Mouse (Mus musculus) Patski (cell line): ENCODE data around the gene 4921517D22Rik. TPM values are rescaled to one million over a fixed set of nuclear protein-coding genes. Genes with fewer than 3 reads are reported as not detected.

Experiments used
- ATAC-seq: fragments of 100-300 bp; one replicate; pipeline ENCODE4 v1.8.0; 2021
- CTCF ChIA-PET: fragments of 350-600 bp; sonication (Branson Sonifier 250); formaldehyde crosslinking; loops from one replicate; lab custom pipeline; 2022; ENCODE audit warnings: inconsistent platforms; lab: Charles Lee
- POLR2A ChIA-PET: fragments of 350-600 bp; sonication (Branson Sonifier 250); formaldehyde crosslinking; loops from one replicate; lab custom pipeline; 2022; ENCODE audit warnings: antibody characterized with exemption, inconsistent platforms; lab: Charles Lee
- DNase-seq: peaks from one replicate; pipeline ENCODE4 v3.0.0-alpha.2; 2011; ENCODE audit warnings: low read depth, low spot score
- H3K27me3 ChIP-seq: fragments of 371-371 bp; one replicate; pipeline ENCODE4 v1.5.1; 2021
- CTCF ChIP-seq: fragments of 100-300 bp; IDR thresholded peaks from one replicate; pipeline ENCODE4 v1.5.1; 2021
- in situ Hi-C: fragments of 300-500 bp; cut with MboI; formaldehyde crosslinking; loops from 3 replicates; pipeline ENCODE4 v1.11.1; 2018; ENCODE audit warnings: low pct_unique_long_range_greater_than_20kb, mixed read lengths
- polyA plus RNA-seq: library from polyadenylated mRNA; unstranded; gene quantifications from one replicate; pipeline ENCODE4 v1.2.3, GENCODE M21; 2021

The 4921517D22Rik gene
- polyA plus RNA-seq, 1 experiment from 2014 or later: not detected

- ChIA-PET POLR2A (no interaction called here), CTCF (interaction anchor here (1.5 kb wide), 1 partner anchor 10 kb away, joined by 3 read pairs; no protein-coding TSS in a partner anchor)
- DNase-seq (no peak), ATAC-seq (no peak)
- peaks cover 8% of the 10 kb centered on the region for H3K27me3 ChIP-seq
- in situ Hi-C loops: no loop called here
- TF ChIP-seq CTCF: no peak
Measured at GRCm38 (mm10) chr13:59699131-59699530, 5.2 kb upstream of the 4921517D22Rik start.

DNA sequence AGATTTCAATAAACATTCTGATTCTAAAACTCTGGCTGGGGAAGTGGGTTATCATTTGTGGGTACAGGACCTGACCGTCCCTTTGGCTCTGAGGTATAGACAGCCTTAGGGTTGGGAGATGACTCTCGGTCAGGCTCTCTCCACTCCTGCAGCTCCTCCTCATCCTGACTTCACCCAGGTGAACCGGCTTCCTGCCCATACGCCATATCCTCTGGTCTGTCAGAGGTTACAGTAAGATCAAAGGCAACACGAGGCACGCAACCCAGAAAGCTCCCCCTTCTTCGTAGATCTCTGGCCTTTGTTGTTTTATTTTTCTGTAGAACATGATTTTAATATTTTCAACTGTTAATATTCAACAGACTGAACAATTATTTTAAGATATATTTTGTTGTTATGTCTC is 1.9 kb upstream of the 4921517D22Rik start:
- CTCF ChIA-PET: interaction anchor here (1.0 kb wide), 1 partner anchor 11 kb away, joined by 3 read pairs; no protein-coding TSS in a partner anchor
- no peaks in the 10 kb centered on the region for H3K27me3 ChIP-seq
- ATAC-seq (no peak), DNase-seq (no peak)
- no peak for TF ChIP-seq CTCF
- POLR2A ChIA-PET: no interaction called here
- in situ Hi-C loops: no loop called here

- TF ChIP-seq CTCF: no peak
- ChIA-PET CTCF (no interaction called here), POLR2A (no interaction called here)
- DNase-seq: no peak
- ATAC-seq: no peak
- H3K27me3 ChIP-seq: no peaks in the 10 kb centered on the region
- in situ Hi-C loops: no loop called here
Measured at GRCm38 (mm10) chr13:59691478-59691877, 2.4 kb downstream of the 4921517D22Rik start.

- POLR2A ChIA-PET: no interaction called here
- in situ Hi-C loops: no loop called here
- no peak for ATAC-seq
- H3K27me3 ChIP-seq: no peaks in the 10 kb centered on the region
- CTCF ChIA-PET: interaction anchor here (1.4 kb wide), 1 partner anchor 10 kb away, joined by 3 read pairs; no protein-coding TSS in a partner anchor
- TF ChIP-seq CTCF: no peak
- DNase-seq: no peak
Measured at GRCm38 (mm10) chr13:59690576-59690975, 3.3 kb downstream of the 4921517D22Rik start.

DNA sequence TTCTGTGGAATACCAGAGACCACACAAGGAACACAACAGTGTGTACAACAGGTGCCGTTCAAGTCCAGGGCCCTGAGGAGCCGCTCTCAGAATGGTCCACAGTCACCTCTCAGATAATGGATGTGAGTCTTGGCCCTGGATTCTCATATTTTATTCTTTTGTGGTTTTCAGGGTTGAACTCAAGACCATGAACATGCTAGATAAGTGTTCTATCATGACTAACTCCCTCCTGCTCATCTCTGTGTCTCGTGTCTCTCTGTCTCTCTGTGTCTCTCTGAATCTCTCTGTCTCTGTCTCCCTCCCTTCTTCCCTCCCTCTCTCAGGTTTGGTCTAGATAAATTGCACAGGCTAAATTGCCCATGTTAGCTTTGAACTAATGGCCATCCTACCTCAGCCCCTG is 4.1 kb downstream of the 4921517D22Rik start:
- POLR2A ChIA-PET: no interaction called here
- no peak for TF ChIP-seq CTCF
- CTCF ChIA-PET: interaction anchor here (1.2 to 1.4 kb wide), 2 partner anchors 9 kb away, joined by 3 read pairs; no protein-coding TSS in a partner anchor
- DNase-seq (no peak), ATAC-seq (no peak)
- in situ Hi-C loops: no loop called here
- no peaks in the 10 kb centered on the region for H3K27me3 ChIP-seq

- DNase-seq (no peak), ATAC-seq (no peak)
- ChIA-PET POLR2A (no interaction called here), CTCF (interaction anchor here (1.2 to 1.7 kb wide), 2 partner anchors 10 to 12 kb away, joined by 3 read pairs; no protein-coding TSS in a partner anchor)
- in situ Hi-C loops: no loop called here
- H3K27me3 ChIP-seq: no peaks in the 10 kb centered on the region
- TF ChIP-seq CTCF: no peak
Measured at GRCm38 (mm10) chr13:59689313-59689712, 4.6 kb downstream of the 4921517D22Rik start.

GRCm38 (mm10) chr13:59688338-59688770 is 5.6 kb downstream of the 4921517D22Rik start:
- no peak for DNase-seq
- H3K27me3 ChIP-seq: no peaks in the 10 kb centered on the region
- peak; percentile 42 for TF ChIP-seq CTCF
- ChIA-PET POLR2A (no interaction called here), CTCF (interaction anchor here (0.9 to 2.0 kb wide), 3 partner anchors 9 to 13 kb away, joined by 3 to 8 read pairs (median 3); no protein-coding TSS in a partner anchor)
- ATAC-seq: no peak
- in situ Hi-C loops: no loop called here

- no peak for TF ChIP-seq CTCF
- ChIA-PET CTCF (no interaction called here), POLR2A (no interaction called here)
- no peak for ATAC-seq
- H3K27me3 ChIP-seq: no peaks in the 10 kb centered on the region
- in situ Hi-C loops: no loop called here
- no peak for DNase-seq
Measured at GRCm38 (mm10) chr13:59685236-59685635, 8.7 kb downstream of the 4921517D22Rik start.

- in situ Hi-C loops: no loop called here
- CTCF ChIA-PET: interaction anchor here (1.4 kb wide), 1 partner anchor 11 kb away, joined by 3 read pairs; the partner anchor contains the start of gene 4921517D22Rik
Measured at GRCm38 (mm10) chr13:59682629-59683028, 11.3 kb downstream of the 4921517D22Rik start.

DNA sequence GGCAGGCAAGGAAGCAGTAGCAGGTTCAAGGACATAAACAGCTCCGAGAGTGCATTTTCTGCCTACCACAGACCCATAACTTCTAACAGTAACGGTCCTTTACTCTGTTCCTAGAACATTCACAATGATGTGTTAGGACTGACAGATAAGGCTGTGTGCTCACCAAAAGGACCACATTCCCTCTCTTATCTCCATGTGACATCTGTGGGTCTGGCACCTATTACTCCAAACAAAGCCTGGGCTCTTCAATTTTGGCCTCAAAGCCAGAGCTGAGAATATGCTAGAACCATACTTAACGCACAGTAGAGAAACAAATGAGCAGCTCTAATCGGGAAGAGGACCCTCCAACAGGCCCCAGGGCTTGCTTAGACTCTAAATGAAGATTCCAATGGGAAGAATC is 14.0 kb downstream of the 4921517D22Rik start:
- in situ Hi-C loops: no loop called here
- no peaks in the 10 kb centered on the region for H3K27me3 ChIP-seq
- CTCF ChIA-PET: interaction anchor here (1.1 to 2.0 kb wide), 3 partner anchors 8 to 47 kb away, joined by 3 to 8 read pairs (median 3); no protein-coding TSS in a partner anchor
- TF ChIP-seq CTCF: no peak
- POLR2A ChIA-PET: interaction anchor here (1.1 kb wide), 1 partner anchor 94 kb away, joined by 4 read pairs; no protein-coding TSS in a partner anchor
- no peak for ATAC-seq
- DNase-seq: no peak

More at GRCm38 (mm10) chr13:59682629-59683028, 11.3 kb downstream of the 4921517D22Rik start:
- DNase-seq: no peak
- no peak for TF ChIP-seq CTCF
- POLR2A ChIA-PET: no interaction called here
- ATAC-seq: no peak
- no peaks in the 10 kb centered on the region for H3K27me3 ChIP-seq

DNA sequence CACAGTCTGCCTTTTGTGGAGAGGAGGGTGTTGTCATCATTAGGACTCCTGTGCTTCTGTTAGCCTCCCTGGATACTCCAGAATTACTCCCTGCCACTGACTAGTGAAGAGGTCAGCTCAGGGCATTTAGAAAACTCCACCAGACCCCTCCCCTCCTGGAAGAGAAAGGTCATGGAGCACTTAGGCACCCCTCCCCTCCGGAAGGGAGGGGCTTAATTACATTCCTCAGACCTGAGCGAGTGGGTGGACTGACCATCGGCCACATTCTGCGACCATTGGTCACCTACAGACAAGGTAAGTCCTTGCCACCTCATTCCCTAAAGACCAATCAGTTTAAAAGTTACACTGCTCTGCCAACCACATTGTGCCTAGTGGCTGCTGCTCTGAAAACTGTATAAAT is 14.6 kb downstream of the 4921517D22Rik start:
- in situ Hi-C loops: no loop called here
- TF ChIP-seq CTCF: no peak
- ATAC-seq (no peak), DNase-seq (no peak)
- ChIA-PET CTCF (interaction anchor here (2.0 kb wide), 1 partner anchor 9 kb away, joined by 8 read pairs; no protein-coding TSS in a partner anchor), POLR2A (interaction anchor here (0.6 kb wide), 1 partner anchor 28 kb away, joined by 4 read pairs; no protein-coding TSS in a partner anchor)
- H3K27me3 ChIP-seq: no peaks in the 10 kb centered on the region
